Mouse (Mus musculus): ENCODE measurements around the gene Tmem53.

The Tmem53 gene

DNA sequence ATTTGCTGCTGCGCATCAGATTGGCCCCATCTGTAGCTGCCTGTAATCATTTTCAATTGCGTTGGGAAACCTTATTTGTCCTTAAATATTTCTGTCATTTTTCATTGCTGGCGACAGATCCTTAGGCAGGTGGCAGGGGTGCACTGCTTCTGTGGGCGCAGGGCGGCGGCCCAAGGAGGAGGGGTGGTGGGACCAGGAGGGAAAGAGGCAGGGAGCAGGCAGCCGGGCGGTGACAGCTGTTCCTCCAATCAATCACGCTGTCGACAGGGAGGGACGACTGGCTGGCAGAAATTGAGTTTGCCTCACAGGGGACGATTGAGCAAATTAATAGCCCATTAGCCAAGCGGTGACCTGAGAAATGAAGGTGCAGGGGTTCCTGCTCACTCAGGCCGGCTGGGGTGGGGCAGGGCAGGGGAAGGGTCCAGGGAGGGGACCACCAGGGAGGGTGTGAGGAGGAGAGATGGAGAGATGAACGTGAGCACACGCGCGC lies 66.0 kb downstream of the Tmem53 start:
- no peak for DNase-seq
